Mouse (Mus musculus) liver, adult (tissue): ENCODE data around the gene Map3k1.

Source experiments
- GATA4 ChIP-seq: IDR thresholded peaks from 2 replicates; pipeline ENCODE4 v1.6.1; 2014; ENCODE audit warnings: mild to moderate bottlenecking, low read length; ENCODE audit not compliant: insufficient replicate concordance

Map3k1 gene

DNA sequence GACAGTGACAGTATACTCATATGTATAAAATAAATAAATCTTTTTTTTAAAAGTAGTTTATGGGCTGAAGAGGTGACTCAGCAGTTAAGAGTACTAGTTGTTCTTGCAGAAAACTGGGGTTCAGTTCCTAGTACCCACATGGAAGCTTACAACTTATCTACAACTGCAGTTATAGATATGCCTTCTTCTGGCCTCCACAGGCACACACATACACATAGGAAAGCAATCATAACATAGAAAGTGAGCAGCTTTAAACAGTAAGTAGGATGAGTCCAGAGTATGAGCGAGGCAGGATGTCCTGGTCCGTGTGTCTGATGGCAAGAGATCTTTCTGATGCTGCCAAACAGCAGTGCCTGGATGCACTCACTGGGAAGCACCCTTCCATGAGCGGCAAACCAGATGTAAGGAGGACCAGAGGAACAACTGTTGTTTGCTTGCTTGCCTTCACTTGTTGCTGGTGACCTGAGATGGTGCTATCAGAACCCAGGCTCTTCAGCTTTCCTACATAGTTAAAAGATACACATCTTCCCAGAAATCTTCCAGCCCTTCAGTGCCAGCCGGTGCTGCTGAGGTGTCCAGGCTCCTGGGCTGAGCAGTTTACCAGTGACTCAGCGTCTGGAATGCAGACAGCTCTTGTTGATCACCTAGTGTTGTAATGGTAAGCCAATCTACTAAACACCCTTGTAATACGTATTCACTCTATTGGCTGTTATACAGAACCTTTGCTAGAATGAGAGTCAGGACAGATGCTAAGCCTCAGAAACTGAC lies 64.4 kb downstream of the Map3k1 start:
- TF ChIP-seq GATA4 = no peak

DNA sequence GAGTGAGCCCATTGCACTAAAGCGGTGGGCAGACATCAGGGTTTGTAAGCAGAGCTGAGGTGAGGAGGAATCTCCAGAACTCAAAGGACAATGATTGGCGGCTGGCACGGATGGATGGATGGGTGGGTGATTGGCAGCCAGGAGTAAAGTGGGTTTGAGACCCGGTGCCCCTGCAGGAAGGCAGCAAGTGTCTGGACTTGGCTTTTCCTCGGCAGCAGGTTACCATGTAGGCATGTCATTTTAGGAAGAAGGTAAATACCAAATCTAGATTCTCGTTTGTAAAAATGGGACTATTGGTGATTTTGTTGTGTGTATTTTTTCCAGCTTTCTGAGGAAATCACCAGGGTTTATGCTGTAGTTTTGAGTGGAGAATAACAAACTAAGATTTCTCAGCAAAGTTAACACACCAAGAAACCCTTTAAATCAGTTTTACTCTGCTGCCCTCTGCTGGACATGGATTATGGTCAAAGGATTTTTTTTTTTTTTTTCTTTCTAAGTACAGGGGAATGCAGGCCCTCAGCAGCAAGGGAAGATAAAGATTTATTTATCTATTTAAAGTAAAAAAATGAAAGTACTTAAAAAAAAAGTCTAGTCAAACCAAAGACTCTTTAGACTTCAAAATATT lies 66.7 kb downstream of the Map3k1 start:
- no peak for TF ChIP-seq GATA4

- TF ChIP-seq GATA4 = no peak
Measured at GRCm38 (mm10) chr13:111741204-111741990, 67.4 kb downstream of the Map3k1 start.

DNA sequence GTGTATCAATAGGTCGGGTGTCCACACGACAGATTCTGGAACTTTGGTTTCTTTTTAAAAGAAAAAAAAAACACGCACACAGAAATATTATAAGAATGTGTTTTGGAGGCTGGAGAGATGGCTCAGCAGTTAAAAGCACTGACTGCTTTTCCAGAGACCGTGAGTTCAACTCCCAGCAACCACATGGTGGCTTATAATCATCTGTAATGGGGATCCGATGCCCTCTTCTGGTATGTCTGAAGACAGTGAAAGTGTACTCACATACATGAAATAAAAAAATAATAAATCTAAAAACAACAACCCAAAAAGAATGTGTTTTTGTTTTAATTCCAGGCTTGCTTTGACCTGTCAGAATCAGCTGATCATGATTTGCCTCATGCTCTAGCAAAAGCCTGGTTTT lies 81.9 kb downstream of the Map3k1 start:
- no peak for TF ChIP-seq GATA4

GRCm38 (mm10) chr13:111725165-111726077 lies 83.4 kb downstream of the Map3k1 start:
- TF ChIP-seq GATA4 = no peak

GRCm38 (mm10) chr13:111724811-111725164 lies 84.0 kb downstream of the Map3k1 start:
- TF ChIP-seq GATA4 = no peak

- no peak for TF ChIP-seq GATA4
Measured at GRCm38 (mm10) chr13:111719726-111720125, 89.1 kb downstream of the Map3k1 start.

- TF ChIP-seq GATA4 = no peak
Measured at GRCm38 (mm10) chr13:111710531-111710930, 98.3 kb downstream of the Map3k1 start.

DNA sequence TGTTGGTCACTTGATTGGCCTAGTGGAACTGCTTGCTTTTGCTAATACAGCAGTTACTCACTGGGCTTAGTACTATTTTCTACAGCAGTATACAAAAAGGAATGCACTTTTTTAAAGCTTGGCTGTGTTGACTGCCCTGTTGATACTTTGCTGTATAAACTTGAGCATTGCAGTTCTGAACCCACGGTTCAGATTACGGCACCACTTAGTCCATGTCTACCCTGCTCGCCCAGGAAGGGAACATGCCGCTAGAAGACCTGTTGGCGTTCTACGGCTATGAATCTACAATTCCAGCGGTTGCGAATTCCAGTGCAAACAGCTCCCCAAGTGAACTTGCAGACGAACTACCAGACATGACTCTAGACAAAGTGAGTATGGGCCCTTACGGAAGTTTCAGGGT lies 105.4 kb downstream of the Map3k1 start:
- no peak for TF ChIP-seq GATA4
